Mouse (Mus musculus) mature B cell (primary cell): ENCODE data around the gene Trim44.

Experiments used
- in situ Hi-C: fragments of 300-500 bp; cut with MboI; formaldehyde crosslinking; loops from 2 replicates; pipeline ENCODE4 v1.14.3; 2019

Trim44 gene

DNA sequence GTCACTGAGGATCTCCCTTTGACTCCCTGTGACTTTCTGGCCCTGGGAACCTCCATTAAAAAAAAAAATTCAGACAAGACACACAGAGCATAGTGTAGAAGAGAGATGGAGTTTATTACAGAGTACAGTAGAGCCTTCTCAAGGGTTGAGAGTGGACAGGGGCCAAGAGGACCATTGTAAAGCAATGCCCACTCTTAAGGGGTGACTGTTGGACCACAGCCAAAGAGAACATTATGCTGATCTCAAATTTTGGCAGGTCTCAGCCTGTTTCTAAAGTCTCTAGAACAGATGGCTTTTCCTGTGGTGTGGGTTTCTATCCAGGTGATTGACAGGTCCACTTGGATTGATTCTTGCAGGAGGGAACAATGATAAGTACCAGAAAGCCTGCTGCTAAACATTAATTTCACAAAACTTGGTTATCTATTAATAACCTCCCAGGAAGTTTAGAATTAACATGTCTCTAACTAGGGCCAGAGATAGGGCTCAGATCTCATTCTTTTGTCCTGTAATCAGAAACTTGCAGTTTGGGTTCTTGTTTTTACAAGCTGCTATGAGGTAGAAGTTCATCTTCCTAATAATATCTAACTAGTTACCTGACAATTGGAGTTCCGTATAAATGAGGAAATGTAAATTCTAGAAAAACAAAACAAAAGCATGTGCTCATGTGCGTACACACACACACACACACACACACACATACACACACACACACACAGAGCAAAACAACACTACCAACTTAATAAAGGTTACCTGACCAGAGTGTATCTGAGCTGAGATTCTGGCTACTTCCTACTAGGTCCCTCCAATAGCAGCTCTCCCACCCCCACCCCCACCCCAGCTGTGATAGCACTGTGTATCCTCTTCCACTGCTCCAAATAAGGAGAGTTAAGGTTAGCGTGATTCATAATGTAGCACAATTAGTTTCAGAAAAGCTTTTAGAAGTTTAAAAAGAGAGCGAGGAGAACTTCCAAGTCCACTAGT is 1.0 kb downstream of the Trim44 start:
- in situ Hi-C loops, result no loop called here

DNA sequence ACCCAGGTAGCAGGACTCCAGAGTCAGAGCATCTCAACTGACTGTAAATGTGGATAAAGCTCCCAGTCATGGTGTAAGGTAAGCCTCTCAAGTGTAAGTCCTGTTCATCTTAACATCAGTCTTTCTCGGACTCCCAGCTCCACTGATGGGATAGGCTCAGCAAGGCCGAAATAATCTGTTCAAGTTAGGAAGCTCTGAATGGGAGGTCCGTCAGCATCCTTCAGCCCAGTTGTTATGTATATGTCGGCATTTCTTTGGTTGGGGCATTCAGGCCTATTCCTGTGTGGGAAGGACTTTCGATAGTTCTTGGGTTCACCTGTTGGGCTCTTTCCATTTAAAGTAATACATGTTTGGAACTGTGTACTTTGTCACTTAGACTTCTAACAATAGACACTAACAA is 3.6 kb downstream of the Trim44 start:
- in situ Hi-C loops, result no loop called here

DNA sequence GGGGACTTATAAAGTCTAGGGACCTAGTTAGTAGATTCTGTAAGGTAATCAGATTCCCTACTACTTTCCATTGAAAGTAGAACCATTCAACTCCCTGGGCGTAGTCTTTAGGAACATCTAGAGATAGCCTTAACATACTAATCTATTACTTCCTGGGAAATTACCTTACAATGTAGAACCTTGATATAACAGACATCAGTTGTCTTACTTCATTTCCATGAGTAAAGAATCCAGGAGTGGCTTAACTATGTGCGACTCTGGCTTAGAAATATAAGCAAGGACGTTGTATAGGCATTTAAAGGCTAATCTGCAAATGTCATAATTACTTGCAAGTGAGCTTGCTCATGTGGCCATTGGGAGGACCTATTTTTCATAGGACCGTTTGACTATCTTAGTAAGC is 4.3 kb downstream of the Trim44 start:
- in situ Hi-C loops, result no loop called here

DNA sequence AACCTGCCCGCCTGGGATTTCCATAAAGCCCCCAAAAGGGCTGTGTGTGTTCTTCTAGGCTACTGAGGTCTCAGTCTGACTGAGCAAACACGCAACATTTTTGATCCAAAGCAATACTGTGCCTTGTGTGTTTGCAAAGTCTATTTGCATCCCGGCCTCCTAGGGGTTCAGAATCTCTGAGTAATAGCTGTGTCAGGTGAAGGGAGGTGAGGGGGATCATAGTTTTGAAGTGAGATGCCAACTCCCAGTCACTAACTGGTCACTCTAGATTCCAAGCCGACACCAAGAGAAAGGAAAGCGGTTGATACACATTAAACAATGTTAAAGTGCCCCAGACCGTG is 6.3 kb downstream of the Trim44 start:
- in situ Hi-C loops, result no loop called here

DNA sequence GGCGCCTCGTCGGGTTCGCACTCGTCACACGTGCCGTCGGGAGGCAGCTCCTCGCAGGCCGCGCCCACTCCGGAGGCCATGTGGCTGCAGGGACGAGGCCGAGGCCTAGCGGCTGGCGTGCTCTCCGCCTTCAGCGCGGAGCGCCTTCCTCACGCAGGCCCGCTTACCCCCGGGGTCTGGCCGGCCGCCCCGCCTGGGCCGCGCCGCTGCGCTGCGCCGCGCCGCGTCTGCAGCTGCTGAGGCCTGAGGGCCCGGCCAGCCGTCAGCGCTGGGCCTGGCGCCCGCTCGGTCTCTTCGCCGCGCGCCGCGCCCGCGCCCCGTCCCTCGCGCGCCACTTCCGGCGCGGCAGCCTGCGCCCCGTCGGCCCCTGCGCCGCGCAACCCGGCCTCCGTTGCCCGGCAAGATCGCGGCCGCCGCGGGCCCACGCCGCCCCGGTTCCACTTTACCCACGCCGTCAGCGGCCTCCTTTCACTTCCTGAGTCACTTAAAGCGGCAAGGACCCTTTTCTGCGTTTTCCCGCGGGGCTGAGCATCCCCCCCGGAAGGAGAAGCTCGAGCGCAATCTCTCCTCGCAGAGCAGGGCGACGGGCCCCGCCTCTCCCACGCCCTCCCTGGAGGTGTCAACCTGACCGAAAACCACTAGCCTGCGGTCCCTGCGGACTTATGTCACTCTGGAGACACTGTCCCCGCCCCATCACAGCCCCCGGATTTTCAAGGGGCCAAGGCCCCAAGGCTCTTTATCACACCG is 6.8 kb downstream of the Trim44 start:
- in situ Hi-C loops, result no loop called here

DNA sequence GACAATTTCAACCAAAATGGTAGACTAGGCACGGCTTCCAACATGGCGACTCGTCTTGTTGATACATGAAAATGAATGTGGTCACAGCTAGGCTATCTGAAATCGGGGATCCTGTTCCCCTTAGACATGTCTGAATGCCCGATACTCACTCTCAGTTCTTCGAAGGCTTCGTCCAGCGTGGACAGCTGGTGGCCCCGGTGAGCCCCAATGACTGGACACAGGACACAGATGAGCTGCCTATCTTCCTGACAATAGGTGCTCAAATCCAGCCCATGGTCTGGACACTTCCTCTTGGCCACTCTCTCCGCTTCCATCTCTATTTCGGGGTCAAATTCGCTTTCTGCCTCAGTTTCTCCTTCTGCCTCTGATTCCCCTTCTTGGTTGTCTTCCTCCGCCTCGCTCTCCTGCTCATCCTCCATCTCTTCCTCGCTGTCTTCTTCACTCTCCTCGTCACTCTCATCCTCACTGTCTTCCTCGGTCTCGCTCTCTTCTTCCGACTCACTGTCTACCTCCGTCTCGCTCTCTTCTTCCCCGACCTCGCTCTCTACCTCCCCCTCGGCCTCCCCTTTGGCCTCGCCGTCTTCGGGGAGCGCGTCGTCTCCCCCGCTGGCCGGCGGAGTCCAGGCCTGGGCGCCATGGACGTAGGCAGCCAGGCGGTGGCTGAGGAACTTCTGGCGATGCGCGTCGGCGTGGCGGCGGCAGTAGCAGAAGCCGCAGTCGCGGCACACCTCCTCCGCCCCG is 7.6 kb downstream of the Trim44 start:
- in situ Hi-C loops, result no loop called here

DNA sequence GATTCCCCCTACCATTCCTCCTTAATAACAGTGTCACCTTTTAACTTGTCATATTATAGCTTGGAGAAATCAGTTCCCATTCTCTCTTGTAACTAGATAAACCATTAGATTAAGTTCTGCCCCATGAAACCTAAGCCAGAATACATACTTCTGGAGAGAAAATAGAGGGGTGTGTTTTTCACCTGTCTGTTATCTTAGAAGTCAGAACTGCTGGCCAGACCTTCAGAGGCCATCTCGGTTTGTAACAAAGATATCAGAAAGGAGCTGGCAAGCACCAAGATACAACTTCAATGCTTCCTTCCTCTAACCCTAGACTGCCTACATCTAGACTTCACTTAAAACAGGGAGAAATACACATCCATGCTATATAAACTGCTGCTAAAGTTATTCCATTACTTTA is 11.1 kb downstream of the Trim44 start:
- in situ Hi-C loops, result no loop called here

DNA sequence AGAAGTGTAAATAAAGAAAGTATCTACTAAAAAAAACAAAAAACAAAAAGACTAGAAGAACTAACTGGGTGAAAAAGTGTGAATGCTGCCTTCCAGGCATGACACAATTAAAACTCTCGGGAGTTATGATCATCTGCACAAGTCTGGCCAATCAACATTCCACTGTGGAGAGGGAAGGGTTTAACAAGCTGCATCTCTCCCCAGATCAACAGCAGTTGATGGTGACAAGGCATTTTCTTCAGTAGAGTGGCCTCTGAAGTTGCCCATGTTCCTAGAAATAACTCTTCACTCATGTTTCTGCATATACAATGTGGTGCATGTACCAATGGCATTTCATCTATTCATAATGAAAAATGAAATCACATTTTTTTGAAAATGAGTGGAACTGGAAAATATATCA is 14.2 kb downstream of the Trim44 start:
- in situ Hi-C loops, result no loop called here

DNA sequence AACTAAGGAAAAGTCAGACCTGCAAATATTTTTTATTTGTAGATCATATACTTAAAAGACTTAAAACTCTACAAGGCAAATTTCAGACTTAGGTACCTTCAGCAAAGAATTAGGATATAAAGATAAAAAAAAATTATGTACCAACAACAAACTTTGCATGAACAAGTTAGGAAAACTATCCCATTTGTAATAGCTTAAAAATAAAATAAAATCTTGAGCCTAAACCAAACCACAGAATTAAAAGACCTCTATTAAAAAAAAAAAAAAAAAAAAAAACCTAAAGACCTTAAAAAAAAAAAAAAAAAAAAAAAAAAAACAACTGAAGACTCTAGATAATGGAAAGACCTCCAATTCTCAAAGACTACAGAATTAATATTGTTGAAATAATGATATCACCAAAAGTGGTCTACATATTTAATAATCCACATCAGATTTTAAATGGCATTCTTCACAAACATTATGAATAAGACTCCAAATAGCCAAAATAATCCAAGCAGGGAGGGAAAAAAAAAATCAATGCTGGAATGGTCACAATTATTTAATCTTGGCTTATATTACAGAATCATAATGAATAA is 22.2 kb downstream of the Trim44 start:
- in situ Hi-C loops, result no loop called here

DNA sequence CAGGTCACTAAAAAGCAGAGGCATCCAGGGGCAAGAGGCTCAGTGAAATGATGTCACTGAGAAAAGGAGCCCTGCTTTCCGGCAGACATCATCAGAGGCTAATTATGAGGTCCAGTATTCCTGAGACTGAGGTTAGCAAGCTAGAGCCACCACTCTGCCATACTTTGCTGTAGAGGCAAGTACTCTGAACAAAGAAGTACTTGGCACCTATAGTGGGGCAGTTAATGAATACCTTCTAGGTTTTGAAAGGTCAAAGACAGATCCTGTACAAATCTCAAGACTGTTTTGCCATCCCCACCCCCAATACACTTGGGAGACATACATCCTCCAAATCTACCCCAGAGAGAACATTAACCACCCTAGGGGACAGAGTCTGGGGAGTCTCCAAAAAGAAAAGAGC is 23.1 kb downstream of the Trim44 start:
- in situ Hi-C loops, result no loop called here

DNA sequence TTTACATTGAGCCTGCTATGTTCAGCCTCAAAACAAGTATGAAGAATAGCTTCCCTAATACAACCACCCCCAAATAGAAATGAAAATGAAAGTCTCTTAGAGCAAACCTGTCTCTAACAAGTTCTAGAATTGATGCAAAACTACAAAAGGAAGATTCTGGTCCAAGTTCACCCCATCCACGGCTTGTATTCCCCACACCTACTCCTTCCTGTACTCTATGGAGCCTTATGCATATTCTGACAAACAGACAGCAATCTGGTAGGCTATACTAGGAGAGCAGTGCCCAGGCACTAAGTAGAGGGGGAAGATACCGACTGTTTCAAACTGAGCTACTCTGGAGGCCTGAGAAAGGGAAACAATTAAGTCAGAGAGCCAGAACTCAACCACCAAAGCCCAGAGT is 23.6 kb downstream of the Trim44 start:
- in situ Hi-C loops, result no loop called here

DNA sequence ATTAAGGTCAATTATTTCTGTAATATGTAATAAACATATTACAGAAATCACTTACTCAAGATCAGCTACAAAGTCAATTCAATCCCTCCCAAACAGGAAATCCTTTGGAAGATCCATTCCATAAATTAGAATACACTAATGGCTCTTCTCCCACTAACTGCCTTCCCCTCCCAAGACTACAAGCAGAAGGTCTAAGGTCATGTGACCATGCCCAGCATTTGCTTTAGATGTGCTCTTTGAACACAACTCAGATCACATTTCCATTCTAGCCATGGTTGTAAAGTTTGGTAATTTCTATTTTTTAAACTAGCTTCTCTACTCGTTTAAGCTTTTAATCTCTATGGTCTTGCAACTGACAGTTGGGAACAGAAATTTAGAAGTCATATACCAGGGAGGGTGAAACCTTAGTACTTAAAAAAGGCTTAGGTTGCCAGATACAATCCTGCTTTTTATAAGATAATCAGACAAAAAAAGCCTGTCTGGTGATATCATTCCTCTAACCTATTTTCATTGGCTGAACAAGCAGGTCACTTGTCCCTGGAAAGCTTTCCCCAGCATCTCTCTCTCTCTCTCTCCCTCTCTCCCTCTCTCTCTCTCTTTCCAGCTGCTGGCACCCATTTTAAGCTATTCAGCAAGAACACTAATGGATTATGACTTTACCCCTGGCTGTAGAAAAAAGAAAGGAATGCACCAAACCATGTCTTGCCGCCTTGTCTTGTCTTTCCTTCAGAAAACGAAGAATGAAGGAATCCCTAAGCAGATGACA is 24.4 kb downstream of the Trim44 start:
- in situ Hi-C loops, result no loop called here

DNA sequence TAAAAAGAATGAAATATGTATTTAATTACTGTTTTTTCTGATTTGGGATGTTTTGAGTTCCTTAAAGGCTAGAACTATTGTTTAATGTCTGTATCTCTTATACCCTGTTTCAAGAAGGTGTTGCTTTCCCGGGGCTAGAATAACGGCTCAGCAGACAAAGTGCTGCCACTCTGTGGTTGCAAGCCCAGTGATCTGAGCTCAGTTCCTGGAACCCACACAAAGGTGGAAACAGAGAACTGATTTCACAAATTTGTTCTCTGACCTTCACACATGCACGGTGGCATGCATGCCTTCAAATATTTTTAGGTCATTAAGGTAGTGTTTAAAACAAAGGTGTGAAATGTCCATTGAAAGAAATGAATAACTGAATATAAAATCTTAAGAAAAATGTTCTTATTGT is 25.1 kb downstream of the Trim44 start:
- in situ Hi-C loops, result no loop called here

DNA sequence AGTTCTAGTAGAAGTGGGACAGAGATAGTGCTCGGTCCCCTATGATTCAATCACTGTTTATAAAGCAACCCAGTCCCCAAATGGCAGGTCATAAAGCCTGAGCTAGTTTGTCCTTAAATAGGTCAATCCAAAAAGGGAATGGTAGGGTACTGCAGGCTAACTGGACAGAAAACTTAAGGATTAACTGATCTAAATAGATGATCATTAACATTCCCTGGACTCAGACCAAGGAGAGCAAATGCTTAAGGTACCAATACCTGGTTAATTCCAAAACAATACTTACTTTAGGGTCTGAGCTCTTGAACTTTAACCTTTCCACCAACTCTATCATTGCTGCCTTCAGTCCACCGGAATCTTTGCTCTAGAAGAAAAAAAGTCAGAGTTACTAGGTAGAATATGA is 27.0 kb downstream of the Trim44 start:
- in situ Hi-C loops, result no loop called here

DNA sequence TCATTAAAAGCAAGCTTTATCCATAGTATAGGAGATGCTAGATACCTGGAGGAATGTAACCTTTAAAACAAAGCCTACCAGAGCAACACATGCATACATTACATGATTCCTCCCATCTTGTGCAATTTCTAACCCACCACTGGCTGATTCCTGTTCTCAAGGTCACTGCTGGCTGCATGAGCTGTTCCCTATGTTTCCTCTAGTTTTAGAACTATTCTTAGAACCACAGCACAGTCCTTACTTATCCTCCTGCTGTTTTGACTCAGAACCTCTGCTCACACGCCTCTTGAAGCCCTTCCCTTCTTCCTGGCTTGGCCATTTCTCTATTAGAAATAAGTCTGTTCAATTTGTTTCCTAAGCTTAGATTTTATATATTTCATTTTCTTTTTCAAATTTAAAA is 28.7 kb downstream of the Trim44 start:
- in situ Hi-C loops, result no loop called here

DNA sequence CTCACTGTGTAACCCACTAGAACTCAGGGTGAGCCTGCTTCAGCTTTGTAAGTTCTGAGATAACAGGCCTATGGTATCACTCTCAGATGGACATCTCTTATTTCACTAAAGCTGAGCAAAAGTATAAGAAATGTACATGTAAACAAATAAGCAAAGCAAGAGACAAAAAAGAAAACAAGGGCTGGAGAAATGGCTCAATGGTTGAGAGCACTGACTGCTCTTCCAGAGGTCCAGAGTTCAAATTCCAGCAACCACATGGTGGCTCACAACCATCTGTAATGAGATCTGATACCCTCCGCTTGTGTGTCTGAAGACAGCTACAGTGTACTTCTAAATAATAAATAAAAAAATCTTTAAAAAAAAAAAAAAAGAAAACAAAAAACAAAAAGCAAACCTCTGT is 29.2 kb downstream of the Trim44 start:
- in situ Hi-C loops, result no loop called here

DNA sequence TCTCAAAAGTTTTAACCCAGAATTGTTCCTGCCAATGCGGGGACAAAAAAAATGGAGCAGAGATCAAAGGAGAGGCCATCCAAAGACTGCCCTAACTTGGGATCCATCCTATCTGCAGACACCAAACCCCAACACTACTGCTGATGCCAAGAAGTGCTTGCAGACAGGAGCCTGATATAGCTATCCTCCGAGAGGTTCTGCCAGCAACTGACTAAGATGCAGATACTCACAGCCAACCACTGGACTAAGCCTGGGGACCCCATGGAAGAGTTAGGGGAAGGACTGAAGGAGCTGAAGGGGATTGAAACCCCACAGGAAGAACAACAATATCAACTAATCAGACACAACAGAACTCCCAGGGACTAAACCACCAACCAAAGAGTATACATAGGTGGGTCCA is 30.3 kb downstream of the Trim44 start:
- in situ Hi-C loops, result no loop called here

DNA sequence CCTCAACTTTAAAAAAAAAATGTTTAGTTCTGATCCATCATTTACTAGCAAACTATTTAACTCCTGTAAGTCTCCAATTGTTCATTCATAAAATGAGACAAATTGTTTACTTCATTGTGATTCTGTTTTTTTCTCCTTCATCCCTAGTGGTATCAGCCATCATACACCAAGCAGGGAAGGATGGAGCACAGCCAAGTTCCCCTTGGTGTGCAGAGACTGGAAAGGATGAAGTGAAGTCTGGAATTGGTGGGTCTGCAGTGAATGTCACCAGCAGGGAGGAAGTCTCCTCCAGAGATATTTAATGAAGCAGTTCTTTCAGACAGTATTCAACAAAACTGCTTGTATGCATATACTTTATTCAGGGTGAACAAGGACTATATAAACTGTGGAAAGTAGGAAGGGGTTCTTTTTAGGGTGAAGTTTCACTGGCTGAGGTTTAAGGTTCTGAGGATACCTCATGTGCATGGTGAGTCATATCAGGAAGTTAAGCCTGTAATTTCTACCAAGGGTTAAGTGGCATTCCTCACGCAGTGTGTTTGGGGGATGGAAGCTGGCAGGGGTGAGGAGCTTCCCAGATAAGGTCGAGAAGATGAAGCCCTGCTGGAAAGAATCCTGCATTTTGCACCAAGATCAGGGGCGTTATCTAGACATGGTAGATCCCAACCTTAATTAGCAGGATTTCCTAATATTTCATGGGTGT is 34.1 kb downstream of the Trim44 start:
- in situ Hi-C loops, result no loop called here

DNA sequence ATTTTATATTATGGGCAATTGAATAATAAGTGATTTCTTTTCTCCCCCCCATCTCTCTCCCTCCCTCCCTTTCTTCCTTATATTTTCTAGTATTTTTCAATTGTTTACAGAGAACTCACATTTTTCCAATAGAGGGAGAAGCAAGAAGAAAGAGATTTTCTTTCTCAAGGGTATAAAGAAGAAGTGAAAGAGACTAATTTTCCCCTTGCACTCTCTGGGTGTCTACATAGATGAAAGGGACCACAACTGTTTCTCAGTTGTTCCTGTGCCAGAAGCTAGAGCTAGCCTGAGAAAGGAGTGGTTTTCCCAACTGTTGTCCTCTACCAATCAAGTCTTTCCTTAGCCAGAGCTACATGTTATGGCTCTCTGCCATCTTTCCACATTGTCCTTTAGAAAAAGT is 34.9 kb downstream of the Trim44 start:
- in situ Hi-C loops, result no loop called here

DNA sequence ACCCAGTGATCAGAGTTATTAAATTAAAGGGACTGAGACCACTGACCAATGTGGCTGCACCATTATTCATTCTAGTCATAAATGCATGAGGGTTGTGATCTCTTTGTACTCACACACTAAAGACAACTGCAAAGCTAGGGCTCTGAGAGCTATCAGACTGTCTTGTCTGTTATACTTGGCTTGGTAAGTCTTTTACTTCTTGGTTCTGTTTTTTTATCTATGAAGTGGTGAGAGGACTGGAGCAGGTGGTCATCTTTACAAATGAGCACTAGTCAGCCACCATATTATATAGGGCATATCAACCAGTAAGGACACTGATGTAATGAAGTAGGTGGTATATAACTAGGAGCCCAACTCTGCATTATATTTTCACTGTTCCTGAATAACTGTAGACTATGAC is 36.3 kb downstream of the Trim44 start:
- in situ Hi-C loops, result no loop called here

DNA sequence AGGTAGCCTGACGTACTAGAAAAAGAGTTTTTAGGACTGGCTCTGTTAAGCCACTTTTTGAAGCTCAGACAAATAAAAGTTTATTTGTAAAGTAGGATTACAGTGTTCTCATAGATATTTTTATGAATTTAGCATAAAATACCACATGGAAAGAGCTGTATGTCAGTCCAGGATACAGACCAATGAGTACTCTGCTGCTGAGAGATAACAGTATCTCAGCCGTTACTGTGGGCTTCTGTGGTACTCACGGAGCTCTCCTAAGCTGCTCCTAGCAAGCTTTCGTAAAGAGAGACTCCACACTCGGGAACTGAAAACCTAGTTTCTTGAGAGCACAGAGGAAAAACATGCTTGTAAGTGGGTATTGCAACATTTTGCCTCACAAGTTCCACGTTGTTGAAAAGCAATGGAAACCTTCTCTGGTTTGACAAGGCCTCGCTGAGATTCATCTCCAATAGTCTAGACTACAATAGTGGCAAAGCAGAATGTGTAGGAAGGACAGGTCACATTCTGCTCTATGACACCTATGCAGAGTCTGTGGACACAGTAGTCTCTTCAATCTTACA is 41.6 kb downstream of the Trim44 start:
- in situ Hi-C loops, result no loop called here
